Mouse (Mus musculus) forebrain, embryonic 14.5 days (tissue): ENCODE data around the gene Edn1. TPM values are rescaled to one million over a fixed set of nuclear protein-coding genes. Genes with fewer than 3 reads are reported as not detected.

Experiments used
- ATAC-seq: fragments of 200-750 bp; cut with Nextera tagmentation; 2 replicates; pipeline ENCODE4 v1.8.0; 2017; ENCODE audit warnings: mild to moderate bottlenecking, moderate library complexity
- DNase-seq: peaks from one replicate; pipeline ENCODE4 v3.0.0-alpha.2; 2015; ENCODE audit warnings: low spot score
- H3K27ac ChIP-seq: fragments of 300-500 bp; sonication (generic); 2 replicates; pipeline ENCODE4 v1.5.1; 2014; ENCODE audit warnings: low read depth, mild to moderate bottlenecking, control low read depth, low read length, moderate library complexity
- H3K27me3 ChIP-seq: fragments of 300-500 bp; sonication (generic); replicated peaks from 2 replicates; pipeline ENCODE4 v1.6.1; 2014; ENCODE audit warnings: low read length, control low read depth, mixed read lengths; ENCODE audit not compliant: control insufficient read depth, insufficient read depth
- H3K36me3 ChIP-seq: fragments of 300-500 bp; sonication (generic); 2 replicates; pipeline ENCODE4 v1.6.1; 2014; ENCODE audit warnings: low read length, control low read depth; ENCODE audit not compliant: control insufficient read depth, insufficient read depth
- H3K4me1 ChIP-seq: fragments of 300-500 bp; sonication (generic); 2 replicates; pipeline ENCODE4 v1.6.1; 2014; ENCODE audit warnings: antibody characterized with exemption, low read length, control low read depth; ENCODE audit not compliant: control insufficient read depth, insufficient read depth
- H3K4me2 ChIP-seq: fragments of 300-500 bp; sonication (generic); 2 replicates; pipeline ENCODE4 v1.6.1; 2014; ENCODE audit warnings: mild to moderate bottlenecking, control low read depth, low read length
- H3K4me3 ChIP-seq: fragments of 300-500 bp; sonication (generic); 2 replicates; pipeline ENCODE4 v1.5.1; 2014; ENCODE audit warnings: low read depth, low read length, control low read depth
- H3K9ac ChIP-seq: fragments of 300-500 bp; sonication (generic); 2 replicates; pipeline ENCODE4 v1.6.1; 2014; ENCODE audit warnings: mild to moderate bottlenecking, low read length, control low read depth, moderate library complexity
- H3K9me3 ChIP-seq: fragments of 300-500 bp; sonication (generic); replicated peaks from 2 replicates; pipeline ENCODE4 v1.6.1; 2016; ENCODE audit warnings: low read length, control low read depth, mixed read lengths; ENCODE audit not compliant: control insufficient read depth
- WGBS: fragments of 180-500 bp; shearing (Covaris S2); extraction: QIAGEN DNeasy Blood & Tissue Kit; methylation state at CpG from one replicate; pipeline ENCODE4 v1.1.7; 2014; 5-methylcytosine and 5-hydroxymethylcytosine counted together
- polyA plus RNA-seq: library from polyadenylated mRNA; unstranded; fragments of >200 nt; fragmentation: Nextera tagmentation; extraction: Ambion mirVana; gene quantifications from 2 replicates; pipeline ENCODE4 v1.2.1, GENCODE M21; 2014

The Edn1 gene
- polyA plus RNA-seq, 1 experiment from 2014 or later, result 0.98 TPM

GRCm38 (mm10) chr13:42337072-42337471 is 35.8 kb downstream of the Edn1 start:
- H3K9ac ChIP-seq, result no peak overlapping the region
- no peak overlapping the region for H3K4me3 ChIP-seq
- no peaks in the 10 kb centered on the region for H3K9me3 ChIP-seq
- no peak overlapping the region for H3K27ac ChIP-seq
- H3K4me1 ChIP-seq, result no peaks in the 10 kb centered on the region
- DNase-seq, result no peak
- no peaks in the 10 kb centered on the region for H3K36me3 ChIP-seq
- ATAC-seq, result no peak
- no peak overlapping the region for H3K4me2 ChIP-seq
- no peaks in the 10 kb centered on the region for H3K27me3 ChIP-seq
- 87% methylated on average over 2 of the region's 2 CpGs for WGBS

- no peak overlapping the region for H3K27ac ChIP-seq
- ATAC-seq (no peak), DNase-seq (no peak)
- H3K9ac ChIP-seq, result no peak overlapping the region
- no peaks in the 10 kb centered on the region for H3K36me3 ChIP-seq
- H3K27me3 ChIP-seq, result no peaks in the 10 kb centered on the region
- WGBS, result 60% methylated on average over 2 of the region's 2 CpGs
- H3K4me1 ChIP-seq, result no peaks in the 10 kb centered on the region
- no peaks in the 10 kb centered on the region for H3K9me3 ChIP-seq
- no peak overlapping the region for H3K4me2 ChIP-seq
- no peak overlapping the region for H3K4me3 ChIP-seq
These were observed 38.2 kb downstream of the Edn1 start for GRCm38 (mm10) chr13:42339466-42339865.

- Histone ChIP-seq H3K9me3 (no peaks in the 10 kb centered on the region), H3K9ac (no peak overlapping the region)
- no peak for DNase-seq
These were observed 40.7 kb downstream of the Edn1 start for GRCm38 (mm10) chr13:42341871-42342532.

DNA sequence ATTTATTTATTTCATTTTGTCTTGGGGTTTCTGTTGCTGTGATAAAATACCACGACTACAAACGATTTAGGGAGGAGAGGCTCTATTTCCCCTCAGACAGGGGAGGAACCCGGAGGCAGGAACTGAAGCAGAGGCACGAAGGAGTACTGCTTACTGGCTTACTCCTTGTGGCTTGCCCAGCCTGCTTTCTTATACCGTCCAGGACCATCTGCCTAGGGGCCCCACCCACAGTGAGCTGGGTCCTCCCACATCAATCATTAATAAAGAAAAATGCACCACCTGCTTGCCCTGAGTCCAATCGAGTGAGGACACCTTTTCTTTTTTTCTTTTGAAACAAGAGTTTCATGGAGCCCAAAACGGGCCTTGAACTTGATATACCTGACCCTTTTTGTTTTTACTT is 44.2 kb downstream of the Edn1 start:
- WGBS, result 84% methylated on average over 7 of the region's 7 CpGs
- ATAC-seq (no peak), DNase-seq (no peak)
- Histone ChIP-seq H3K4me2 (no peak overlapping the region), H3K36me3 (no peaks in the 10 kb centered on the region), H3K27ac (no peak overlapping the region), H3K4me1 (no peaks in the 10 kb centered on the region), H3K9me3 (no peaks in the 10 kb centered on the region), H3K4me3 (no peak overlapping the region), H3K27me3 (no peaks in the 10 kb centered on the region), H3K9ac (no peak overlapping the region)

More at GRCm38 (mm10) chr13:42341871-42342532, 40.7 kb downstream of the Edn1 start:
- Histone ChIP-seq H3K27me3 (no peaks in the 10 kb centered on the region), H3K4me1 (no peaks in the 10 kb centered on the region), H3K4me3 (no peak overlapping the region), H3K27ac (no peak overlapping the region), H3K36me3 (no peaks in the 10 kb centered on the region), H3K4me2 (no peak overlapping the region)
- no peak for ATAC-seq
- 87% methylated on average over 2 of the region's 2 CpGs for WGBS

DNA sequence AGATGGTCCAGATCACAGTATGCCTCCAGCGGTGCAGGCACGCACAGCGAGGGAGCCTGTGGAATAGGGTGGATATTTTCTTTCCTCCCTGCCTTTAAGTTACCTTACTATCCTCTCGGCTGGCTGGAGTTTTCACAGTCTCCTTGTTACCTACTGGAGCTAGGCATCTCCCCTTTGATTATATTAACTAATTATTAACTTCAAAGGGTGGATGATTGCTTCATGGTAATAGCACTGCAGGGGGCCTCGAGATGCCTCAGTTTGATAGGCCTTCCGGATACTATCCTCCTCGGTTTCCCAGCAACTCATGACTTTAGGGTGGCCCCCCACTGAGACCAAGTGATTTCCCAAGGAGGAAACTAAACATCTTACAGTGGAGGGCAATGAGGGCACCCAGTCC is 45.1 kb downstream of the Edn1 start:
- DNase-seq, result no peak

DNA sequence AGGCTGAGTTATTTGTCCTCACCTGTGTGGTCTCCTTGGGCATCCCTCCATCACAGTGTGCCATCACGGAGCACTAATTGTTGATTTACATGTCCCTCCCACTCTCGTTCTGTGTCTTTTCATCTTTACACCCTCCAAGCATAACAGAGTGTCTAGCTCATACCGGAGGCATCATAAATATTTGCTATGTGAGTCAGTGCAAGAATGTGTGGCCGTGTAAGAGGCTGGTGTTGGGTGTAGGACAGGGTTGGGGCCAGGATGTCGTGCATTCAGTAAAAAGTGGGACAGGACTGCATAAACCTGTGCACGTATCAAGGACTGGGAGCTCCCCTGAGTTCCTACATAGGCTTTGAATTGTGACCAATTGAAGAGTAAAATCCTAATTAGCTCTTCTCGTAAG is 50.4 kb downstream of the Edn1 start:
- no peaks in the 10 kb centered on the region for H3K4me1 ChIP-seq
- H3K9ac ChIP-seq, result no peak overlapping the region
- ATAC-seq (no peak), DNase-seq (no peak)
- WGBS, result 73% methylated on average over 7 of the region's 7 CpGs
- H3K9me3 ChIP-seq, result no peaks in the 10 kb centered on the region
- H3K4me3 ChIP-seq, result no peak overlapping the region
- H3K27me3 ChIP-seq, result no peaks in the 10 kb centered on the region
- no peak overlapping the region for H3K27ac ChIP-seq
- H3K36me3 ChIP-seq, result no peaks in the 10 kb centered on the region
- no peak overlapping the region for H3K4me2 ChIP-seq

More for the DNA sequence above, 45.1 kb downstream of the Edn1 start:
- no peaks in the 10 kb centered on the region for H3K4me1 ChIP-seq
- H3K9me3 ChIP-seq, result no peaks in the 10 kb centered on the region
- no peak overlapping the region for H3K4me2 ChIP-seq
- no peak overlapping the region for H3K27ac ChIP-seq
- H3K27me3 ChIP-seq, result no peaks in the 10 kb centered on the region
- WGBS, result 58% methylated on average over 7 of the region's 7 CpGs
- ATAC-seq, result no peak
- H3K36me3 ChIP-seq, result no peaks in the 10 kb centered on the region
- H3K4me3 ChIP-seq, result no peak overlapping the region
- no peak overlapping the region for H3K9ac ChIP-seq

Other genes starting within 250 kb of the Edn1 start
- gene Hivep1, start 249.5 kb upstream of the Edn1 start, polyA plus RNA-seq, result 12.0 and 16.0 TPM in 2 replicates